Mouse (Mus musculus): ENCODE measurements around the gene Myo18a.

Myo18a gene

DNA sequence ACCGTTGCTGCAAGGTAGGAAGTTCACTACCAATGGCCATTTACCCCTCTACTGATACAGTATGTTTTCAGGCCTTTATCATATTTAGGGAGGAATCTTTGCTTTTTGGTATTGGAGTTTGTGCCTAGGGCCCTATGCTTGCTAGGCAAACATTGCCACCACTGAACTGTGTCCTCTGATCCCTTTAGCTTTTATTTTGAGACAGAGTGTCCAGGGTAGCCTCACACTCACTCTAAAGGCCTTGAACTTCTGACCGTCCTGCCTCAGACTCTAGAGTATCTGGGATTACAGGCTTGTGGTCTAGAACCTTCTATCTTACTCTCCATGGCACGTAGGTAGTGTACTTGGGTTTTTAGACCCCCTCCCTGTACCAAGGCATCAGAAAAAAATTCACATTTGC is 137.1 kb downstream of the Myo18a start:
- no peak for DNase-seq (ENCODE audit: low spot score in 2 of 2)

GRCm38 (mm10) chr11:77900696-77901095 is 137.7 kb downstream of the Myo18a start:
- no peak for DNase-seq (ENCODE audit: low spot score in 2 of 2)

DNA sequence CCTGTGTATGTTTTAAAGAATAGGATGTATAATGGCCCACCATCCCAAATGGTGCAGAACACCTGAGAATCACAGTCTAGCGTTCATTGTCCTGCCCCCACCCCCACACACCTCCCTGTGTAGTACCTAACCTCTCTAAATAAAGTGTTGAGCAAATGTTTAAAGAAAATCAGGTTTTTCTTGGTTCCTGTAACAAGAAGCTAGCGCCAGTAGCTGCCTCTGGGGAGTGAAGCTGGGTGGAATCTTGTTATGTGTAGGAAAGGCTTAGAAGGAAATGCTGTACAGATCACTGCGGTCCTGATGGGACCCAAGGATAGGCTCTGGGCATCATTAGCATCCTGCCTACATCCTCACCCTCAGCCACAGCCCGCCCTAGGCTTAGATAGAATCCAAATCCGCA is 138.3 kb downstream of the Myo18a start:
- DNase-seq (ENCODE audit: low spot score in 2 of 2) = peak; percentile 5 to 10

DNA sequence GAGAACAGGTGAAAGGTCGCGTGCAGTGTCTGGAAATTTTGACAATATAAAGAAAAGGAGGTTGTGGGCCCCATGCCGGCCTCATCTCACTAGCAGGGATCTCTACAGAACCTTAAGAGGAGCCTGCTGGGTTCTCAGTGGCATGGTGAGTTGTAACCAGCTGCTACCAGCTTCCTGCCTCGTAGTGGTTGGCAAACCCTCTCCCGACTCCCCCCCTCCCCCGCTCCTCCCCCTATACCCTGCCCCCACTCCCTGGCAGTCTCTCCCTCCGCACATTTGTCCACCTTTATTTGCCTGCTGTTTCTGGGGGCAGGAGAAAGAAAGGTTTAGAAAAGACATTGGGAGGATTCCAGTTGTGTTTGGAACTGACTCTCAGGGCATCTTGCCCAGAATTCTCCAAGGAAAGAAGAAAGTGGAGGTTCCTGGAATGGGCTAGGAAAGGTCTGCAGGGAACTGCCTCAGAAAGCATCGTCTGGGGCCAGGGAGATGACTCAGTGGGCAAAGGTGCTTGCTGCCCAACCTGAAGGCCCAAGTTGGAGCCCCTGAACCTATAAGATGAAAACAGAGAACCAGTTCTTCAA is 138.8 kb downstream of the Myo18a start:
- DNase-seq (ENCODE audit: low spot score in 2 of 2) = no peak

GRCm38 (mm10) chr11:77903761-77904160 is 140.7 kb downstream of the Myo18a start:
- no peak for DNase-seq (ENCODE audit: low spot score in 2 of 2)

DNA sequence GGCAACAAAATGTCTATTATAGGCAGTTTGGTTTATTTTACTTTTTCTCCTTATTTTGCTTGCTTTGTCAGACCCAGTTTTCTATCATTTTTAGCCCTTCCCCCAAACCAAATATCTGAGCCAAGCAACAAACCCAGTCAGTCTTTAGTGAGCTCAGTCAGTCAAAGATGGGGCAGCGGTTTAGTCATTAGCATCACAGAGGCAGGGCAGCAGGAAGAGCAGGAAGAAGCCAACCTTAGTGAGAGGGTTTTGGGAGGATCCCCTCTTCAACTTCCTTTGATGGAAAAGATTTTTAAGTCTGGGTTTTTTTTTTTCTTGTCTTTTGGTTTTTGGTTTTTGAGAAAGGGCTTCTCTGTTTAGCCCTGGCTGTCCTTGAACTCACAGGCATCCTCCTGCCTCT is 141.7 kb downstream of the Myo18a start:
- no peak for DNase-seq (ENCODE audit: low spot score in 2 of 2)

- no peak for DNase-seq (ENCODE audit: low spot score in 2 of 2)
Measured at GRCm38 (mm10) chr11:77906097-77906687, 143.1 kb downstream of the Myo18a start.

DNA sequence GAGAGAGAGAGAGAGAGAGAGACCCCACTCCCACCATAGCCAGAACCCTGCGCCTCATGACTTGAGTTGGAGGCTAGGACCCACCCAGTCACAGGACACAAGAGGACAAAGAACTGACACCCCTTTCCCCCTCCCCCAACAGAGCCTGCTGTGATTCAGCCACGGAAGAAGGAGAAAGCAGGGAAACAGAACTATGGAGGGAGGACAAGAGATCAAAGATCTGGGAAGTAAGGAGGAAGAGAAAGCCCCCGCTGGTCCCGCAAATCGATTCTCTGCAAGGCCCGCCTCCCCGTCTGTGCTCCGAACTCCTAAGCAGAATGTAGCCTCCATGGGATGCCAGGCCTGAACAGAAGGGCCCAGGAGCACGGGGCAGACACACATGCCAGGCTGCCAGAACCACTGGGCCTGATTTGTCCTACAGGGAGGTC is 143.7 kb downstream of the Myo18a start:
- no peak for DNase-seq (ENCODE audit: low spot score in 2 of 2)

DNA sequence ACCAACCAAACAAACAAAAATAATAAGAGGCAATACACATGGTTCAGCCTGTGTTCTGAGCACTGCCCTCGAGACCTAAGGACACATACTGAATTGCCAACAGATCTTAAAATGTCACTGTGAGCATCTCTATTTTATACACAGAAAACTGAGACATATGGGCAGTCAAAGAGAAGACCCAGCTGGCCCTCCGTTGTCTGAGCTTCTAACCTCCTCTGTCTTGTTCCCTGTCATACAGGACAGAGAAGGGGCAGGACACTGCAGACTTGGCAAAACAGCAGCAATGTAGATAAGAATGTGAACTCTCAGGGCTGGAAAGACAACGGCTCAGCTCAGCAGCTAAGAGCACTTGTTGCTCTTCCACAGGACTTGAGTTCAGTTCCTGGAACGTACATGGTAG is 145.4 kb downstream of the Myo18a start:
- no peak for DNase-seq (ENCODE audit: low spot score in 2 of 2)

GRCm38 (mm10) chr11:77909376-77909775 is 146.3 kb downstream of the Myo18a start:
- no peak for DNase-seq (ENCODE audit: low spot score in 2 of 2)

DNA sequence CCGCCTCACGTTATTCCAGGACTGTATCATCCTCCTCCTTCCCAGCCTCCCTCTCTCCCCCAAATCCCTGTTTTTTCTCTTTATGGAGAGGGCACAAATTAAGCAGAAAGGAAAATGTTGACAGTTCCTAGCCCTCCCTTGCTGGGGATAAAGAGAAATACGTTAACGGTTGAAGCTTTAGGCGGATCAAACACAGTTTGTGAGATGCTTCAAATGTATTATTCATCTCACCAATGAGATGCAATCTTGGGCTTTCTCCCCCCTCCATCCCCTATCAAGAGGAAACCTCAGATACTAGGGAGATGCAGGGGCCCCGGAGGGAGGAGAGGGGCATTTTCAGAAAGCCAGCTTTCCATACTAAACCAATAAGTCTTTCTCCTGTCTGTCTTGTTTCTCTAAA is 146.7 kb downstream of the Myo18a start:
- no peak for DNase-seq (ENCODE audit: low spot score in 2 of 2)

DNA sequence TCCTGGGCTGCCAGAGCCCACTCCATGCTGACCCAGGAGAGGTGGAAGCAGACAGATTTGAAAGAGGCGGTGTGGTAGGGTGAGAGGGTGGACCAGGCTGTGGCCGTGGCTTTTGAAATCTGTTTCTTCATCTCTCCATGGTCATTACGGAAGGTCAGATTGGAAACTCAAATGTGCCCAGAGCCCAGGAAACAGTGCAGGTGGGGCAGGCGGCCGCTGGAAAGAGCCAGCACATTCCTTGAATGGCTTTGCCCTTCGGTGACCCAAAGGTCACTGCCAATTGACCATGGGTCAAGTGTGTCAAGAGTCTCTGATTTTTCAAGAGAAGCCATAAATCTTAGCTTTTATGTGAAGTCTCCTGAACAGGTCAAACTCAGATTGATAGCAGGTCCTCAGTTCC is 150.5 kb downstream of the Myo18a start:
- no peak for DNase-seq (ENCODE audit: low spot score in 2 of 2)

DNA sequence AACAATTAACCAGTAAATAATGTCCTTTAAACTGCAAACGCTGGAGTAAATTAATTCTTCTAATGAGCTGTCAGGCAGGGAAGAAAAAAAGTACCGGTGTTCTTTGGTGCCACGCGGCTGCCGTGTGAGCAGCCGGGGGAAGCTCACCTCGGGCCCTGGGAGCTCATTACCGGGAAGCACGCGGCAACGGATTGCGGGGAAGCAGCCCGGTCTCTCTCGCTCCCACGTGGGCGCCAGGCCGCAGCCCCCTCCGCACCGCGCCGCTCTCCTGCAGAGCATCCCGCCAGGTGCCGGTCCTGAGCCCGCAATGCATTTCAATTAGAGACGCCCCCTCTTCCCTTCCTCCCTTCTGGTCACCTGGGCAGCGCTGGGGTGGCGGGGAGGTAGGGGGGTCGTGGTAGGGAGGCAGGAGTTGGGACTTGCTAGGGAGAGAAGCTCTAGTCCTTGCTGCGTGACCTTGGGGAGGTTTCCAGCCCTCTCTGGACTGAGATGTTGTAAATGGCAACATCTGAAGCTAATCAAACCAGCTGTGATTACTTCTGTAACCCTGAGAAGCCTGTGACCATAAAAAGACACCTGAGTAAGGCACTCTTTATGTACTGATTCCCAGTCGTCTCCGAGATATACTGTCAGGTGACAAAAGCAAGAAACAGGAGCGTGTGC is 151.7 kb downstream of the Myo18a start:
- no peak for DNase-seq (ENCODE audit: low spot score in 2 of 2)
